In the genomic region with DNA sequence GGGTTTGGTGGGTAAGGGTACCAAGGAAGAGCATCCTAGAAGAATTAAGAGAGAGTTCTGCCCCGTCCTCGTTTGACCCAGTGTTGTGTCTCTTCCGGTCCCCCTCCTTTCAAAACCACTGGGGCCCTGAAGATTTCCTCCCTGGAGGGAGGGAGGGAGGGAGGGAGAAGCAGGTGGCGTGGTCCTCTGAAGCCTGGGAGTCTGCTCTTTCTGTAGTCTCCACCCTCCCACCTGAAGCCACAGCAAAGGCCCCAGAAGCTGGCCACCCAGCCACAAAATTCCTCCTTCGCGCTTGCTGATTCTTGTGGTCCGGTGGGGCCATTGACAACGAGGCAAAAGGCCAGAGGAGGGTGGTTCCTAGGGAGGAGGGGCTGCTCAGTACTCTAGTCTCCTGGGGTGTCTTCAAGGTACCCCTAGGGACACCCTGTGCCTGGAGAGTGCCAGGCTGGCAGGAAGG, we compare ENCODE assay signal across 8 mouse cellular contexts. TPM values are rescaled to one million over a fixed set of nuclear protein-coding genes. Genes with fewer than 3 reads are reported as not detected.
DNase-seq lines count a peak whose midpoint lies in the region; ATAC-seq and TF ChIP-seq lines count a peak whose summit lies in the region.

No protein-coding gene starts in this region.

- H3K9me3 ChIP-seq in embryonic facial prominence, embryonic 14.5 days (ENCODE audit: control insufficient read depth, low read length) = no peaks in the 10 kb centered on the region
- no peaks in the 10 kb centered on the region for H3K9me3 ChIP-seq in hindbrain, embryonic 11.5 days (ENCODE audit: control insufficient read depth, low read length)
- no peaks in the 10 kb centered on the region for H3K9me3 ChIP-seq in liver, embryonic 12.5 days (replicated peaks)

- peak; percentile 63 to 81 for DNase-seq in lung, adult 18-20 months
- DNase-seq in lung, postnatal 25 days (ENCODE audit: low spot score) = no peak
- DNase-seq in embryonic facial prominence, embryonic 14.5 days (ENCODE audit: low spot score) = peak; percentile 23
- no peak for DNase-seq in hindbrain, embryonic 11.5 days (ENCODE audit: low spot score)
- DNase-seq in spleen, adult 12 weeks (ENCODE audit: low spot score) = no peak
- DNase-seq in testis, postnatal 10 days (ENCODE audit: low spot score) = no peak

- H3K9ac ChIP-seq in embryonic facial prominence, embryonic 14.5 days (ENCODE audit: low read depth, low read length) = peak overlapping the region; percentile 58
- peak overlapping the region; percentile 73; the same call in 1 of the 2 replicates for H3K9ac ChIP-seq in hindbrain, embryonic 11.5 days (ENCODE audit: low read depth, low read length)
- H3K9ac ChIP-seq in liver, embryonic 12.5 days = no peak overlapping the region

- 17% methylated on average over 8 of the region's 8 CpGs for WGBS in embryonic facial prominence, embryonic 14.5 days
- 17% methylated on average over 8 of the region's 8 CpGs for WGBS in hindbrain, embryonic 11.5 days
- WGBS in liver, embryonic 12.5 days (ENCODE audit: insufficient replicate concordance) = 16% methylated on average over 8 of the region's 8 CpGs
- 13% methylated on average over 8 of the region's 8 CpGs for WGBS in small intestine, adult 2 months

- no peaks in the 10 kb centered on the region for H3K36me3 ChIP-seq in embryonic facial prominence, embryonic 14.5 days (ENCODE audit: control insufficient read depth, insufficient read depth, low read length)
- no peaks in the 10 kb centered on the region for H3K36me3 ChIP-seq in hindbrain, embryonic 11.5 days (ENCODE audit: control insufficient read depth, insufficient read depth, low read length)
- H3K36me3 ChIP-seq in liver, embryonic 12.5 days = no peaks in the 10 kb centered on the region
- H3K36me3 ChIP-seq in small intestine, adult 2 months (ENCODE audit: control insufficient read depth, insufficient read depth, low read length) = no peaks in the 10 kb centered on the region

- peaks cover 23% of the 10 kb centered on the region; the same call in 1 of the 2 replicates for H3K4me1 ChIP-seq in embryonic facial prominence, embryonic 14.5 days (ENCODE audit: control insufficient read depth, insufficient read depth, low read length)
- H3K4me1 ChIP-seq in hindbrain, embryonic 11.5 days (replicated peaks; ENCODE audit: control insufficient read depth, insufficient read depth, low read length) = 0 out of 2 replicates have a peak, but pooled peaks cover 5% of the 10 kb centered on the region
- peaks cover 50% of the 10 kb centered on the region for H3K4me1 ChIP-seq in liver, embryonic 12.5 days
- peaks cover 39% of the 10 kb centered on the region for H3K4me1 ChIP-seq in small intestine, adult 2 months (ENCODE audit: control insufficient read depth, insufficient read depth, insufficient read length, low read length)

- no peak for TF ChIP-seq CTCF in small intestine, adult 2 months (IDR thresholded peaks at IDR 0.05; ENCODE audit: extremely low read depth, insufficient read length, insufficient replicate concordance, low read depth, low read length)

- H3K27ac ChIP-seq in embryonic facial prominence, embryonic 14.5 days (replicated peaks; ENCODE audit: low read depth, low read length) = peak overlapping the region; percentile 72
- H3K27ac ChIP-seq in hindbrain, embryonic 11.5 days (ENCODE audit: low read depth, low read length) = no peak overlapping the region; the same call in 1 of the 2 replicates
- H3K27ac ChIP-seq in liver, embryonic 12.5 days = no peak overlapping the region
- H3K27ac ChIP-seq in small intestine, adult 2 months (ENCODE audit: insufficient read depth, low read depth, low read length) = peak overlapping the region; percentile 76

- peak overlapping the region; percentile 85 for H3K4me2 ChIP-seq in embryonic facial prominence, embryonic 14.5 days (ENCODE audit: low read depth, low read length)
- peak overlapping the region; percentile 86 for H3K4me2 ChIP-seq in hindbrain, embryonic 11.5 days (replicated peaks; ENCODE audit: low read depth, low read length)
- peak overlapping the region; percentile 72 for H3K4me2 ChIP-seq in liver, embryonic 12.5 days

- ATAC-seq in embryonic facial prominence, embryonic 14.5 days (ENCODE audit: low read depth) = no peak
- no peak for ATAC-seq in hindbrain, embryonic 11.5 days (ENCODE audit: low FRiP score)
- no peak for ATAC-seq in liver, embryonic 12.5 days

- no peak; the same call in 1 of the 2 replicates for TF ChIP-seq POLR2A in small intestine, adult 2 months (IDR thresholded peaks at IDR 0.05; ENCODE audit: low read depth, low read length)

- H3K4me3 ChIP-seq in embryonic facial prominence, embryonic 14.5 days (ENCODE audit: low read depth, low read length) = peak overlapping the region; percentile 42
- peak overlapping the region; percentile 44 for H3K4me3 ChIP-seq in hindbrain, embryonic 11.5 days (ENCODE audit: low read depth, low read length)
- peak overlapping the region; percentile 43 for H3K4me3 ChIP-seq in liver, embryonic 12.5 days
- peak overlapping the region; percentile 67 for H3K4me3 ChIP-seq in small intestine, adult 2 months (ENCODE audit: low read depth, low read length)

- no peaks in the 10 kb centered on the region for H3K27me3 ChIP-seq in embryonic facial prominence, embryonic 14.5 days (replicated peaks; ENCODE audit: control insufficient read depth, insufficient read depth, low read length)
- peaks cover 11% of the 10 kb centered on the region; the same call in 1 of the 2 replicates for H3K27me3 ChIP-seq in hindbrain, embryonic 11.5 days (ENCODE audit: control insufficient read depth, insufficient read depth, low read length)
- peaks cover 97% of the 10 kb centered on the region for H3K27me3 ChIP-seq in liver, embryonic 12.5 days (replicated peaks)
- no peaks in the 10 kb centered on the region for H3K27me3 ChIP-seq in small intestine, adult 2 months (ENCODE audit: control insufficient read depth, insufficient read depth, low read length)

RNA-seq across cellular contexts. Expression of a gene that starts 1.3 kb away (rescaled TPM):
- polyA plus RNA-seq in embryonic facial prominence, embryonic 14.5 days (2014; fragmentation: Nextera tagmentation; extraction: Ambion mirVana) = 8.4 and 11.7 TPM in 2 replicates
- polyA plus RNA-seq in hindbrain, embryonic 11.5 days (2014; fragmentation: Nextera tagmentation; extraction: Ambion mirVana) = 11.9 and 12.1 TPM in 2 replicates
- polyA plus RNA-seq in liver, embryonic 12.5 days (2016; fragmentation: Nextera tagmentation; extraction: Ambion mirVana) = 16.6 and 17.0 TPM in 2 replicates
- 4.0 and 10.6 TPM in 2 replicates for polyA plus RNA-seq in small intestine, adult 2 months (2012; rRNA removed)

RNA-seq across cellular contexts. Expression of a gene that starts 12.0 kb away (rescaled TPM):
- polyA plus RNA-seq in embryonic facial prominence, embryonic 14.5 days (2014; fragmentation: Nextera tagmentation; extraction: Ambion mirVana) = not detected in 2 replicates
- not detected in 2 replicates for polyA plus RNA-seq in hindbrain, embryonic 11.5 days (2014; fragmentation: Nextera tagmentation; extraction: Ambion mirVana)
- polyA plus RNA-seq in liver, embryonic 12.5 days (2016; fragmentation: Nextera tagmentation; extraction: Ambion mirVana) = not detected in 2 replicates
- not detected in 2 replicates for polyA plus RNA-seq in small intestine, adult 2 months (2012; rRNA removed)

RNA-seq across cellular contexts. Expression of a gene that starts 30.6 kb away (rescaled TPM):
- polyA plus RNA-seq in embryonic facial prominence, embryonic 14.5 days (2014; fragmentation: Nextera tagmentation; extraction: Ambion mirVana) = not detected in 2 replicates
- polyA plus RNA-seq in hindbrain, embryonic 11.5 days (2014; fragmentation: Nextera tagmentation; extraction: Ambion mirVana) = not detected in 2 replicates
- not detected in 2 replicates for polyA plus RNA-seq in liver, embryonic 12.5 days (2016; fragmentation: Nextera tagmentation; extraction: Ambion mirVana)
- not detected in 2 replicates for polyA plus RNA-seq in small intestine, adult 2 months (2012; rRNA removed)

RNA-seq across cellular contexts. Expression of a gene that starts 41.9 kb away (rescaled TPM):
- polyA plus RNA-seq in embryonic facial prominence, embryonic 14.5 days (2014; fragmentation: Nextera tagmentation; extraction: Ambion mirVana) = not detected in 2 replicates
- polyA plus RNA-seq in hindbrain, embryonic 11.5 days (2014; fragmentation: Nextera tagmentation; extraction: Ambion mirVana) = not detected in 2 replicates
- 2.3 and 3.6 TPM in 2 replicates for polyA plus RNA-seq in liver, embryonic 12.5 days (2016; fragmentation: Nextera tagmentation; extraction: Ambion mirVana)
- polyA plus RNA-seq in small intestine, adult 2 months (2012; rRNA removed) = 1,332 and 30,405 TPM in 2 replicates

RNA-seq across cellular contexts. Expression of a gene that starts 56.8 kb away (rescaled TPM):
- 0.31 and 0.70 TPM in 2 replicates for polyA plus RNA-seq in embryonic facial prominence, embryonic 14.5 days (2014; fragmentation: Nextera tagmentation; extraction: Ambion mirVana)
- polyA plus RNA-seq in hindbrain, embryonic 11.5 days (2014; fragmentation: Nextera tagmentation; extraction: Ambion mirVana) = 2.0 and 2.2 TPM in 2 replicates
- polyA plus RNA-seq in liver, embryonic 12.5 days (2016; fragmentation: Nextera tagmentation; extraction: Ambion mirVana) = 0.16 and 0.32 TPM in 2 replicates
- polyA plus RNA-seq in small intestine, adult 2 months (2012; rRNA removed) = 0.66 and 1.0 TPM in 2 replicates

Comparison
In these comparisons a context has a peak if more than half of its experiments do, and no peak if none do; other contexts are left out.
1. DNase-seq: peak in lung, adult 18-20 months (2 of 2) and embryonic facial prominence, embryonic 14.5 days (single experiment); none in lung, postnatal 25 days (single experiment), hindbrain, embryonic 11.5 days (single experiment), spleen, adult 12 weeks (single experiment) and testis, postnatal 10 days (single experiment).
2. H3K27ac ChIP-seq: peak in embryonic facial prominence, embryonic 14.5 days (single experiment) and small intestine, adult 2 months (single experiment); none in hindbrain, embryonic 11.5 days (single experiment) and liver, embryonic 12.5 days (single experiment).
3. Peak in every context shown above with its lines, with median percentiles within 50 percentile points of each other: H3K4me2 ChIP-seq and H3K4me3 ChIP-seq.